Mouse (Mus musculus) leukemia stem cell, adult 10-12 weeks (primary cell): ENCODE measurements around the gene Diaph3. TPM values are rescaled to one million over a fixed set of nuclear protein-coding genes. Genes with fewer than 3 reads are reported as not detected.

ENCODE experiments used
- polyA plus RNA-seq: library from polyadenylated mRNA; stranded (reverse); fragments of >175 nt; gene quantifications from 2 replicates; pipeline ENCODE4 v1.2.3, GENCODE M21; 2012; ENCODE audit warnings: low replicate concordance

Diaph3 gene
- 23.7 and 29.2 TPM in 2 replicates for polyA plus RNA-seq

GRCm38 (mm10) chr14:87140963-87141486 is at the start of gene Diaph3:
Diaph3 (minus strand) TSS chr14:87141235.

